Mouse (Mus musculus): Measurements from ENCODE around the gene Capn3. TPM values are rescaled to one million over a fixed set of nuclear protein-coding genes. Genes with fewer than 3 reads are reported as not detected.

Capn3 gene
- total RNA-seq, 1 experiment, result 8.6 TPM

GRCm38 (mm10) chr2:120452600-120452999, 3.2 kb upstream of the Capn3 start:
- Histone ChIP-seq H3K4me3 (ENCODE audit: insufficient read depth in 1 of 2, low read depth in 1 of 2, low read length in 2 of 2, poor library complexity in 1 of 2, severe bottlenecking in 1 of 2) (no peak overlapping the region), H3K4me1 (ENCODE audit: control insufficient read depth in 2 of 2, insufficient read depth in 2 of 2, low read length in 2 of 2, poor library complexity in 1 of 2) (no peaks in the 10 kb centered on the region), H3K27ac (ENCODE audit: insufficient read depth, low read depth, low read length, poor library complexity, severe bottlenecking) (no peak overlapping the region), H3K36me3 (ENCODE audit: control insufficient read depth, insufficient read depth, low read length, poor library complexity, severe bottlenecking) (no peaks in the 10 kb centered on the region), H3K9me3 (ENCODE audit: control insufficient read depth, insufficient read depth, low read depth, low read length) (no peaks in the 10 kb centered on the region), H3K9ac (ENCODE audit: insufficient read depth, low read depth, low read length, poor library complexity, severe bottlenecking) (no peak overlapping the region)
- no peak for DNase-seq (ENCODE audit: low read depth, low spot score)
- TF ChIP-seq CHD2 (IDR thresholded peaks at IDR 0.05; ENCODE audit: low read depth, low read length), result no peak
- TF ChIP-seq MAFK (IDR thresholded peaks at IDR 0.05; ENCODE audit: insufficient read depth, low read depth, low read length), result no peak
- no peak for TF ChIP-seq ZC3H11A (IDR thresholded peaks at IDR 0.05; ENCODE audit: borderline replicate concordance, low read depth, low read length)
- TF ChIP-seq HCFC1 (IDR thresholded peaks at IDR 0.05; ENCODE audit: borderline replicate concordance, insufficient read depth, low read length), result no peak
- no peak for TF ChIP-seq ZNF384 (IDR thresholded peaks at IDR 0.05; ENCODE audit: low read depth, low read length)
- in situ Hi-C loops (cut with MboI; ENCODE audit: low sequenced_read_pairs in 2 of 2, unreplicated experiment in 2 of 2), result no loop called here

GRCm38 (mm10) chr2:120454987-120455386, 832 bp upstream of the Capn3 start:
- no peaks in the 10 kb centered on the region for H3K9me3 ChIP-seq (ENCODE audit: control insufficient read depth, insufficient read depth, low read depth, low read length)
- in situ Hi-C loops (cut with MboI; ENCODE audit: low sequenced_read_pairs in 2 of 2, unreplicated experiment in 2 of 2), result no loop called here
- DNase-seq (ENCODE audit: low read depth, low spot score), result no peak
- TF ChIP-seq ZC3H11A (IDR thresholded peaks at IDR 0.05; ENCODE audit: borderline replicate concordance, low read depth, low read length), result no peak
- TF ChIP-seq CHD2 (IDR thresholded peaks at IDR 0.05; ENCODE audit: low read depth, low read length), result no peak
- TF ChIP-seq ZNF384 (IDR thresholded peaks at IDR 0.05; ENCODE audit: low read depth, low read length), result no peak
- no peak for TF ChIP-seq HCFC1 (IDR thresholded peaks at IDR 0.05; ENCODE audit: borderline replicate concordance, insufficient read depth, low read length)
- TF ChIP-seq MAFK (IDR thresholded peaks at IDR 0.05; ENCODE audit: insufficient read depth, low read depth, low read length), result no peak
- H3K4me1 ChIP-seq (ENCODE audit: control insufficient read depth in 2 of 2, insufficient read depth in 2 of 2, low read length in 2 of 2, poor library complexity in 1 of 2), result no peaks in the 10 kb centered on the region
- no peaks in the 10 kb centered on the region for H3K36me3 ChIP-seq (ENCODE audit: control insufficient read depth, insufficient read depth, low read length, poor library complexity, severe bottlenecking)
- H3K4me3 ChIP-seq (ENCODE audit: insufficient read depth in 1 of 2, low read depth in 1 of 2, low read length in 2 of 2, poor library complexity in 1 of 2, severe bottlenecking in 1 of 2), result no peak overlapping the region
- no peak overlapping the region for H3K27ac ChIP-seq (ENCODE audit: insufficient read depth, low read depth, low read length, poor library complexity, severe bottlenecking)
- H3K9ac ChIP-seq (ENCODE audit: insufficient read depth, low read depth, low read length, poor library complexity, severe bottlenecking), result no peak overlapping the region

GRCm38 (mm10) chr2:120460216-120460615, 4.4 kb downstream of the Capn3 start:
- Histone ChIP-seq H3K36me3 (ENCODE audit: control insufficient read depth, insufficient read depth, low read length, poor library complexity, severe bottlenecking) (no peaks in the 10 kb centered on the region), H3K4me3 (ENCODE audit: insufficient read depth in 1 of 2, low read depth in 1 of 2, low read length in 2 of 2, poor library complexity in 1 of 2, severe bottlenecking in 1 of 2) (no peak overlapping the region), H3K9ac (ENCODE audit: insufficient read depth, low read depth, low read length, poor library complexity, severe bottlenecking) (no peak overlapping the region), H3K27ac (ENCODE audit: insufficient read depth, low read depth, low read length, poor library complexity, severe bottlenecking) (no peak overlapping the region), H3K4me1 (ENCODE audit: control insufficient read depth in 2 of 2, insufficient read depth in 2 of 2, low read length in 2 of 2, poor library complexity in 1 of 2) (no peaks in the 10 kb centered on the region), H3K9me3 (ENCODE audit: control insufficient read depth, insufficient read depth, low read depth, low read length) (no peaks in the 10 kb centered on the region)
- no peak for TF ChIP-seq ZC3H11A (IDR thresholded peaks at IDR 0.05; ENCODE audit: borderline replicate concordance, low read depth, low read length)
- no peak for TF ChIP-seq MAFK (IDR thresholded peaks at IDR 0.05; ENCODE audit: insufficient read depth, low read depth, low read length)
- no peak for TF ChIP-seq ZNF384 (IDR thresholded peaks at IDR 0.05; ENCODE audit: low read depth, low read length)
- no peak for TF ChIP-seq CHD2 (IDR thresholded peaks at IDR 0.05; ENCODE audit: low read depth, low read length)
- TF ChIP-seq HCFC1 (IDR thresholded peaks at IDR 0.05; ENCODE audit: borderline replicate concordance, insufficient read depth, low read length), result no peak
- no peak for DNase-seq (ENCODE audit: low read depth, low spot score)
- in situ Hi-C loops (cut with MboI; ENCODE audit: low sequenced_read_pairs in 2 of 2, unreplicated experiment in 2 of 2), result no loop called here

GRCm38 (mm10) chr2:120463328-120463727, 7.5 kb downstream of the Capn3 start:
- no peak overlapping the region for H3K27ac ChIP-seq (ENCODE audit: insufficient read depth, low read depth, low read length, poor library complexity, severe bottlenecking)
- TF ChIP-seq MAFK (IDR thresholded peaks at IDR 0.05; ENCODE audit: insufficient read depth, low read depth, low read length) (no peak), HCFC1 (IDR thresholded peaks at IDR 0.05; ENCODE audit: borderline replicate concordance, insufficient read depth, low read length) (no peak), ZNF384 (IDR thresholded peaks at IDR 0.05; ENCODE audit: low read depth, low read length) (no peak), CHD2 (IDR thresholded peaks at IDR 0.05; ENCODE audit: low read depth, low read length) (no peak), ZC3H11A (IDR thresholded peaks at IDR 0.05; ENCODE audit: borderline replicate concordance, low read depth, low read length) (no peak)
- no peaks in the 10 kb centered on the region for H3K9me3 ChIP-seq (ENCODE audit: control insufficient read depth, insufficient read depth, low read depth, low read length)
- no peak overlapping the region for H3K4me3 ChIP-seq (ENCODE audit: insufficient read depth in 1 of 2, low read depth in 1 of 2, low read length in 2 of 2, poor library complexity in 1 of 2, severe bottlenecking in 1 of 2)
- H3K4me1 ChIP-seq (ENCODE audit: control insufficient read depth in 2 of 2, insufficient read depth in 2 of 2, low read length in 2 of 2, poor library complexity in 1 of 2), result no peaks in the 10 kb centered on the region
- in situ Hi-C loops (cut with MboI; ENCODE audit: low sequenced_read_pairs in 2 of 2, unreplicated experiment in 2 of 2), result no loop called here
- H3K36me3 ChIP-seq (ENCODE audit: control insufficient read depth, insufficient read depth, low read length, poor library complexity, severe bottlenecking), result no peaks in the 10 kb centered on the region
- no peak for DNase-seq (ENCODE audit: low read depth, low spot score)
- no peak overlapping the region for H3K9ac ChIP-seq (ENCODE audit: insufficient read depth, low read depth, low read length, poor library complexity, severe bottlenecking)

- no peak overlapping the region for H3K27ac ChIP-seq (ENCODE audit: insufficient read depth, low read depth, low read length, poor library complexity, severe bottlenecking)
- no peak overlapping the region for H3K4me3 ChIP-seq (ENCODE audit: insufficient read depth in 1 of 2, low read depth in 1 of 2, low read length in 2 of 2, poor library complexity in 1 of 2, severe bottlenecking in 1 of 2)
- in situ Hi-C loops (cut with MboI; ENCODE audit: low sequenced_read_pairs in 2 of 2, unreplicated experiment in 2 of 2), result no loop called here
Measured at GRCm38 (mm10) chr2:120464091-120464490, 8.3 kb downstream of the Capn3 start.

More at GRCm38 (mm10) chr2:120464091-120464490, 8.3 kb downstream of the Capn3 start:
- DNase-seq (ENCODE audit: low read depth, low spot score), result no peak
- Histone ChIP-seq H3K36me3 (ENCODE audit: control insufficient read depth, insufficient read depth, low read length, poor library complexity, severe bottlenecking) (no peaks in the 10 kb centered on the region), H3K9ac (ENCODE audit: insufficient read depth, low read depth, low read length, poor library complexity, severe bottlenecking) (no peak overlapping the region), H3K4me1 (ENCODE audit: control insufficient read depth in 2 of 2, insufficient read depth in 2 of 2, low read length in 2 of 2, poor library complexity in 1 of 2) (no peaks in the 10 kb centered on the region), H3K9me3 (ENCODE audit: control insufficient read depth, insufficient read depth, low read depth, low read length) (no peaks in the 10 kb centered on the region)
- TF ChIP-seq MAFK (IDR thresholded peaks at IDR 0.05; ENCODE audit: insufficient read depth, low read depth, low read length) (no peak), CHD2 (IDR thresholded peaks at IDR 0.05; ENCODE audit: low read depth, low read length) (no peak), ZC3H11A (IDR thresholded peaks at IDR 0.05; ENCODE audit: borderline replicate concordance, low read depth, low read length) (no peak), HCFC1 (IDR thresholded peaks at IDR 0.05; ENCODE audit: borderline replicate concordance, insufficient read depth, low read length) (no peak), ZNF384 (IDR thresholded peaks at IDR 0.05; ENCODE audit: low read depth, low read length) (no peak)

Measured in ES-E14 (cell line).